Mouse (Mus musculus) embryo, embryonic 11.5 days (tissue): ENCODE results near the gene Synpo2.

ENCODE experiments used
- DNase-seq: peaks from one replicate; pipeline ENCODE4 v3.0.0-alpha.2; 2012; ENCODE audit warnings: low read depth, low spot score

Gene Synpo2

DNA sequence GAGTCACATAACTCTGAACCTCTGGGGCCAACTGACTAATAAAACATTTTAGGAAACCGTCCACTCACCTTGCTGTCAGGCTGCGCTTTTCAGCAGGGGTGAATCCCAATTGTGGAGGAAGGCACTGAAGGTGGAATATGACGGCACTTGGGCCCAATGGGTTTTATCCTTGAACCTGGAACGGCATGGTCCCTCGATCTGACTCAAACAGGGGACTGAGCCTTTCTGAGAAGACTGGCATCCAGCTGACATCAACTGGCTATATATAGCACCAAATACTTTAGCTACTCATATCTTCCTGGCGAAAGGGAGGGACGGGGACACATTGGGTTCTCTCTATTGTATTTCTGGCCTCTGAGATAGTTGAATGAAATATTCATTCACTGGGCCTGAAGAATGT, 201.2 kb downstream of the Synpo2 start, which contains the start of gene Myoz2:
Gene Myoz2 (minus strand): TSS at position 264 of the 400 bp plus-strand sequence.
- no peak for DNase-seq

DNA sequence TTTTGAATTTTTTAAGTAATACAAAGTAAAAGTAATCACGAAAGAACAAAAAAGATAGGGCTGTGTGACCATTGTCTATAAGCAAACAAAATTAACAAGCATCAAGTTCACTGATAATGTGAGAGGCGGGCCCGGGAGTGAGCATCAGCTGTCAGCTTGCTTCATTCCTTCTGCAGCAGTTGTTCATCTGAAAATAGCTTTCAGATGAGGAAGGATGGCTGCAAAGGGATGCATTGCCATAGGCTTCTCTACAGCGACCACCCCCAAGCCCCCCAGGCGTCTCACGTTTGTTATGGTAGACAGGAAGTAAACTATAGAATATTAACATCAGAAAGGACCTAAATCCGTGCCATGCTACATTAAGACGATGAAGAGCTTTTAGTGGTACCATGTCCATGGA, 202.1 kb downstream of the Synpo2 start:
- no peak for DNase-seq
